Mouse (Mus musculus) frontal cortex, adult (tissue): Measurements from ENCODE around the gene Atf5.

Experiments
- ATAC-seq: cut with Nextera tagmentation; 2 replicates; pipeline ENCODE4 v1.9.2; 2017; ENCODE audit warnings: mild to moderate bottlenecking, moderate library complexity, mixed read lengths; ENCODE audit not compliant: low TSS enrichment

Gene Atf5

DNA sequence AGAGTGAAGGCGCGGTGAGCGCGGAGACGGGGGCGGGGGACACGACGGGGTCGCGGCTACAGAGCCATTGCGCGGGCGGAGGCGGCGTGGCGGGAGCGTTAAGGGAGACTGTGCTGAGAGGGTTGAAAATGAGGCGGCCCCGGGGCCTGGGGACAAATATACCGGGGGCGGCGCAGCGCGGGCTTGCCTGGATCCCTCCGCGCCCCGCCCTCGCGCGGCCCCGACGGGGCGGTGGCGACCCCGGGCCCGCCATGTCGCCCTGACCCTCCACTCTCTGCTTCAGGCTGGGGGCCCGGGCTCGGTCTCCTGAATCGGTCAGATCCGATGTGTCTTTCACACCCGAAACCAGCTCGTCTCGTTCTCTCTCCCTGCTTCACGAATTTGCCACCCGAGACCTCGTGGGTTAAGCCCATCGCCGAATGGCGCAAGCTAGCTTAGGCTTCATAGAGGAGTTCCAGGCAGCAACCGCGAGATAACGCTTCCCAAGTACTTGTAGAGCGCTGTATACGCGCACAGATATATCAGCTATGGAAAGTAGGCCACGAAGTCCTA, at the start of gene Atf5:
Gene Atf5, minus strand, starts transcription at position 189 of the 552 bp plus-strand sequence.
- no peak for ATAC-seq

- ATAC-seq, result no peak
These were observed 48.4 kb upstream of the Atf5 start for GRCm38 (mm10) chr7:44864595-44865542.

GRCm38 (mm10) chr7:44863982-44864494, 47.6 kb upstream of the Atf5 start:
- no peak for ATAC-seq

- ATAC-seq, result no peak
These were observed 46.8 kb upstream of the Atf5 start for GRCm38 (mm10) chr7:44863210-44863609.

DNA sequence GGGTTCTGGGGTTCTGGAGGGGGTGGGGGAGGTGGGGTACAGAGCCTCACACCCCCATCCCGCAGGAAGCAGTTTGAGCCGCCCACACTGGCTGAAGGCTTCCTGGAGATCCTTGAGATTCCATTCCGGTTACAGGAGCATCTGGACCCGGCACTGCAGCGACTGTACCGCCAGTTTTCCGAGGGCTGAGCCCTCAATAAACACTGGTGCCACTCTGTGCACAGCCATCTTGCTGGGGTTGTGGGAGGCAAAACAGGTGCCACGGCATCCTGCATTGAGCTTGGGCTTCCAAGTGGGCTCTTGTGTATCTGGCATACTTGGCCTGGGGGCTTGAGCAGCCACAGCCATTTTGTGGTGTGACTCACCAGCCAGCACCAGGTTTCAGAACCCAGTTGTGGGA, 46.0 kb upstream of the Atf5 start:
- ATAC-seq, result no peak

DNA sequence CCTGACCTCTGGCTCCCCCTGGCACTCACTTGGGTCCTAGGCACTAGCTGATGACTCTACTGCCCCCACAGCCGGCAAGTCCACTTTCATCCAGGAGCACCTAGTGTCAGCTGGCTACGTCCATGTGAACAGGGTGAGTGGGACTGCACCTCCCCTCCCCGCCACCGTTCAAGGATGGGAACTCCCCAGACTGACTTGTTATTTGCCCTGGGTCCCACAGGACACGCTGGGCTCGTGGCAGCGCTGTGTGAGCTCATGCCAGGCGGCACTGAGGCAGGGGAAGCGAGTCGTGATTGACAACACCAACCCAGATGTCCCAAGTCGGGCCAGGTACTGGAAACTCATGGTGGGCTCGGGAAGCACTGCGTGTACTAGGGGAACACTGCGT, 45.0 kb upstream of the Atf5 start:
- ATAC-seq, result no peak

DNA sequence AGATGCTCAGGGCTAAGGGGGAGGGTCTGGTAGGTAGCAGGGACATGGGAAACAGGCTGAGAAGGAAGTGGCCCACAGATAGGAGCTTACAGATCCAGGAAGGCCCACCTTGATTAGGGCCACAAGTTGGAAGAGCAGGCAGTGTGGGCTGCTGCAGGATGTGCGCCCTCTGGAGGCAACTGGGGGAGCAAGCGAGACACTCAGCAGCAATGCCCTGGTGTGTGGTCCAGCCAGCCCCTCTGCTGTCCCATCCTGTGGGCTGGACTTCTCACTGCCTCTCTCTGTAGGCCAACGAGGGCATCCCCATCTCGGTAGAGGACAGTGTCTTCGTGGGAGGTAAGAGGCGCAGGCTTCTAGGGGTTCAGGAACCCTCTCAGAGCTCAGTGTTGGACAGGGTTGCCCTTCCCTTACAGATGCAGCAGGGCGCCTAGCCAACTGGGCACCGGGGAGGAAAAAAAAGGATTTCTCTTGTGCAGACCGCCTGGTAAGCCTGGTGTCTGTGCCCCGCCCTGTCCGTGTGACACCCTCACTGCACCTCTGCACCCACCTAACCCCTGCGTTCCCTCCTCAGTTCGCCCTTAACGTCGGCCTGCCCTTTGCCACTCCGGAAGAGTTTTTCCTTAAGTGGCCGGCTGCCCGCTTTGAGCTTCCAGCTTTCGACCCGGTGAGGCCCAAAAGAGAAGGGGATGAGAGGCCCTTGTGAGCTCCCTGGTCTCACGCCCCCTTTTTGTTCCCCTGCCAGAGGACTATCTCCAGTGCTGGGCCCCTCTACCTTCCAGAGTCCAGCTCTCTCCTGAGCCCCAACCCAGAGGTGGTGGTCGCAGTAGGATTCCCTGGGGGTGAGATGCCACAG, 44.3 kb upstream of the Atf5 start:
- no peak for ATAC-seq

GRCm38 (mm10) chr7:44859896-44860295, 43.4 kb upstream of the Atf5 start:
- no peak for ATAC-seq

DNA sequence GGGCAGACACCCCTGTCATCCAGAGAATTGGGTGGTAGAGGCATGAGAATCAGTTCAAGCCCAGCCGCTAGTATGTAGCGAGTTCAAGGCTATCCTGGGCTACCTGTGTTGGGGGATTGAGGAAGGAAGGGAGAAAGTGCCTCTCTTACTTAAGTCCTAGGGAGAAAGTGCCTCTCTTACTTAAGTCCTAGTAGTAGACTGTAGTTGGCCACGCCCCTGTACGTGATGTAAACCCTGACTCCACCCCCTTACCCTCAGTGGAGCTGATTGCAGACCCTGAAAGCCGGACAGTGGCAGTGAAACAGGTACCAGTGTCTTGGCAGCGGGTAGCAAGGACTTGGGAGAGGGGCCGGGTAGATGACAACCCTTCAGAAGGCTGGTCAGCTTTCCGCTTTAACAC, 41.4 kb upstream of the Atf5 start:
- no peak for ATAC-seq

GRCm38 (mm10) chr7:44857042-44857552, 40.6 kb upstream of the Atf5 start, which contains the start of gene Pnkp:
Gene Pnkp (plus strand): TSS chr7:44857139.
- peak; percentile 71 for ATAC-seq

GRCm38 (mm10) chr7:44856265-44856916, 39.9 kb upstream of the Atf5 start:
- no peak for ATAC-seq

GRCm38 (mm10) chr7:44855036-44855435, 38.6 kb upstream of the Atf5 start:
- no peak for ATAC-seq

GRCm38 (mm10) chr7:44854356-44855031, 38.0 kb upstream of the Atf5 start:
- ATAC-seq, result 0 out of 2 replicates have a peak, but pooled peaks have one; percentile 10

GRCm38 (mm10) chr7:44853596-44854355, 37.3 kb upstream of the Atf5 start:
- ATAC-seq, result no peak

GRCm38 (mm10) chr7:44853065-44853464, 36.6 kb upstream of the Atf5 start:
- ATAC-seq, result no peak

- no peak for ATAC-seq
These were observed 36.0 kb upstream of the Atf5 start for GRCm38 (mm10) chr7:44852259-44853027.

- no peak for ATAC-seq
These were observed 35.3 kb upstream of the Atf5 start for GRCm38 (mm10) chr7:44851625-44852234.

DNA sequence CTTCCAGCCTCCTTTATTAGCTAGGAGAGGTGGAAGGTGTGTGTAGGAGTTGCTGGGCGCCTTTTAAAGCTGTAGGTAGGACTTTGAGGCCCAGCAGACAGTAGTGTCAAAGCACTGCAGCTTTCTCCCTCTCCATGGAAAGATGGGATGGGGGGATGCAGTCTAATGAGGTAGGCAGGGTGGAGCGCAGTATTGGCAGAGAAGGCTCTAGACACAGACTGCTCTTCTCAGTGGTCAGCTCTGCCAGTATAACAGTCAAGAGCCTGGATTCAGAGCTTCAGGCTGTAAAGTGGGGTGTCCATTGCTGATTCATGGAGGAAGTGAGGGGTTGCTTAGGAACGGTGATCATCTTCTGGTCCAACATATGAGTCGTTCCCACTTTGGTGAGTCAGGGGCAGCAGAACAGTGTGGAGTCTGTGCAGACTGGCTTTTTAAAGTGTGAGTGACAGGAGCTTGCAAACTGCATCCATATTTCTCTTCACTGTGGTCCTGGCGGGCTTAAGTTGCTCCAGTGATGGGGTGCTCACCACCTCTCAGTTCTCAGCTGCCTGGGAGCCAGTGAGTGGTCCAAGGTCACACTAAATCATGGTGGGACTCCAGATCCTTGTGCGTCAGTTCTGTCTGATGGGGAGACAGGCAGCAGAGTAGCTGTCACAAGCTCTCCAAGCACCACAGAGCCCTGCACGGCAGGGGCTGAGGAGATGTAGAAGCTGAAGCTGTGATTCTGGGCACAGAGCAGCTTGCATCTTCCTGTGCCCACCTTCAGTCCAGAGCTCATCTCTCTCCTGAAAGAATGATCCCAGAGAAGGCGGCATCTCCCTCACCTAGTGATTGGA, 34.5 kb upstream of the Atf5 start:
- ATAC-seq, result no peak
